Mouse (Mus musculus) liver, adult 2 months (tissue): ENCODE data around the gene Hdgf. TPM values are rescaled to one million over a fixed set of nuclear protein-coding genes. Genes with fewer than 3 reads are reported as not detected.

Experiments used
- DNase-seq: peaks from one replicate; pipeline ENCODE4 v3.0.0-alpha.2; 2011; ENCODE audit warnings: low read depth, low spot score; ENCODE audit errors: extremely low read depth
- H3K27ac ChIP-seq: fragments of 200-500 bp; replicated peaks from 2 replicates; pipeline ENCODE4 v1.5.1; 2012; ENCODE audit warnings: low read depth, mild to moderate bottlenecking, control low read depth, inconsistent platforms, low read length; ENCODE audit not compliant: insufficient read depth
- H3K27me3 ChIP-seq: fragments of 200-500 bp; 2 replicates; pipeline ENCODE4 v1.6.1; 2012; ENCODE audit warnings: mild to moderate bottlenecking, moderate library complexity, low read length, inconsistent platforms; ENCODE audit not compliant: control insufficient read depth, insufficient read depth
- H3K36me3 ChIP-seq: fragments of 200-500 bp; 2 replicates; pipeline ENCODE4 v1.6.1; 2012; ENCODE audit warnings: low read length, inconsistent platforms; ENCODE audit not compliant: control insufficient read depth, insufficient read depth
- H3K4me1 ChIP-seq: fragments of 200-500 bp; 2 replicates; pipeline ENCODE4 v1.6.1; 2011; ENCODE audit warnings: low read length; ENCODE audit not compliant: control insufficient read depth, insufficient read depth
- H3K4me3 ChIP-seq: fragments of 200-500 bp; 2 replicates; pipeline ENCODE4 v1.5.1; 2011; ENCODE audit warnings: low read depth, mild to moderate bottlenecking, control low read depth, low read length, moderate library complexity; ENCODE audit not compliant: insufficient read depth
- H3K79me2 ChIP-seq: fragments of 200-500 bp; 2 replicates; pipeline ENCODE4 v1.6.1; 2012; ENCODE audit warnings: inconsistent platforms, mild to moderate bottlenecking, low read length, moderate library complexity; ENCODE audit not compliant: control insufficient read depth, insufficient read depth
- H3K9ac ChIP-seq: fragments of 200-500 bp; 2 replicates; pipeline ENCODE4 v1.6.1; 2012; ENCODE audit warnings: low read depth, mild to moderate bottlenecking, control low read depth, inconsistent platforms, low read length
- CTCF ChIP-seq: fragments of 200-500 bp; IDR thresholded peaks from 2 replicates; pipeline ENCODE4 v1.5.1; 2011; ENCODE audit warnings: low read depth, low read length, control low read depth
- POLR2A ChIP-seq: fragments of 200-500 bp; IDR thresholded peaks from 2 replicates; pipeline ENCODE4 v1.6.1; 2011; ENCODE audit warnings: low read length, control low read depth; ENCODE audit not compliant: insufficient read depth; ENCODE audit errors: extremely low read depth
- WGBS: fragments of 180-500 bp; shearing (Covaris S2); methylation state at CpG from one replicate; pipeline ENCODE4 v1.1.7; 2018; 5-methylcytosine and 5-hydroxymethylcytosine counted together
- polyA plus RNA-seq: library from polyadenylated mRNA; depleted of rRNA; stranded (reverse); fragments of >200 nt; gene quantifications from 2 replicates; pipeline ENCODE4 v1.2.3, GENCODE M21; 2012
- total RNA-seq: library from RNA; depleted of rRNA; stranded (reverse); fragments of >200 nt; gene quantifications from 2 replicates; pipeline ENCODE4 v1.2.3, GENCODE M21; 2014

Gene Hdgf
- total and polyA plus RNA-seq, 2 experiments = 58.8 to 74.7 TPM

GRCm38 (mm10) chr3:87952440-87952839 lies 46.3 kb downstream of the Hdgf start:
- 5% methylated on average over 5 of the region's 5 CpGs for WGBS
- Histone ChIP-seq H3K4me1 (peaks cover 3% of the 10 kb centered on the region), H3K9ac (no peak overlapping the region), H3K27ac (no peak overlapping the region), H3K27me3 (peaks cover 26% of the 10 kb centered on the region; the same call in 1 of the 2 replicates), H3K36me3 (no peaks in the 10 kb centered on the region), H3K4me3 (no peak overlapping the region), H3K79me2 (no peaks in the 10 kb centered on the region)
- TF ChIP-seq CTCF = no peak
- no peak for TF ChIP-seq POLR2A
- DNase-seq = no peak

- H3K36me3 ChIP-seq = no peaks in the 10 kb centered on the region
- H3K79me2 ChIP-seq = no peaks in the 10 kb centered on the region
- no peak for TF ChIP-seq POLR2A
- TF ChIP-seq CTCF = no peak
- no peaks in the 10 kb centered on the region for H3K27me3 ChIP-seq
- H3K4me1 ChIP-seq = no peaks in the 10 kb centered on the region
- WGBS = 94% methylated on average over 1 of the region's 1 CpGs
- H3K27ac ChIP-seq = no peak overlapping the region
- H3K4me3 ChIP-seq = no peak overlapping the region
- no peak for DNase-seq
- no peak overlapping the region for H3K9ac ChIP-seq
These were observed 51.9 kb downstream of the Hdgf start for GRCm38 (mm10) chr3:87958056-87958455.

- no peaks in the 10 kb centered on the region for H3K79me2 ChIP-seq
- no peak overlapping the region for H3K27ac ChIP-seq
- H3K9ac ChIP-seq = no peak overlapping the region
- H3K27me3 ChIP-seq = no peaks in the 10 kb centered on the region
- 68% methylated on average over 4 of the region's 4 CpGs for WGBS
- no peak for DNase-seq
- no peak overlapping the region for H3K4me3 ChIP-seq
- no peaks in the 10 kb centered on the region for H3K36me3 ChIP-seq
- TF ChIP-seq CTCF = no peak
- no peak for TF ChIP-seq POLR2A
- no peaks in the 10 kb centered on the region for H3K4me1 ChIP-seq
These were observed 52.4 kb downstream of the Hdgf start for GRCm38 (mm10) chr3:87958476-87958875.

- WGBS = 77% methylated on average over 1 of the region's 1 CpGs
- DNase-seq = no peak
- no peak overlapping the region for H3K4me3 ChIP-seq
- no peak overlapping the region for H3K9ac ChIP-seq
- TF ChIP-seq POLR2A (no peak), CTCF (no peak)
- H3K4me1 ChIP-seq = no peaks in the 10 kb centered on the region
- H3K79me2 ChIP-seq = no peaks in the 10 kb centered on the region
- no peak overlapping the region for H3K27ac ChIP-seq
- no peaks in the 10 kb centered on the region for H3K27me3 ChIP-seq
- no peaks in the 10 kb centered on the region for H3K36me3 ChIP-seq
These were observed 52.8 kb downstream of the Hdgf start for GRCm38 (mm10) chr3:87958967-87959366.

DNA sequence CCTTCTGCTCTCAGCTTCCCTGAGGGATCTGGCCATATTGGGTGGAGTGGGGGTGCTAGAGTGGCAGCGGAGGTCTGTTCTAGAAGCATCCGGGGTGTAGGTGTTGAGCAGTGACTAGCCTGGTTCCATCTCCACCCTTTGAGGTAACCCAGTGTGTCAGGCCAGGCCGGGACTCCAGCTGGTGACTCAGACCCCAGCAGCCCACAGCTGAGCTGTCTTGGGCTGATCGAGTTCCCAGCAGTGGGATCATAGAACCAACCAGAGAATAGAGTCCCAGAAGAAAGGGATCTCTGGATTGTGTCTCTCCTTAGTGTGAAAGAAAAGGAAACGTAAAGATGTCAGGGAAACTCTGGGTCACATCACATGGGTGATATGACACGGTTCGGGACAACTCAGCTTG lies 53.2 kb downstream of the Hdgf start:
- Histone ChIP-seq H3K27ac (no peak overlapping the region), H3K27me3 (no peaks in the 10 kb centered on the region), H3K79me2 (no peaks in the 10 kb centered on the region), H3K36me3 (no peaks in the 10 kb centered on the region), H3K4me3 (no peak overlapping the region), H3K4me1 (no peaks in the 10 kb centered on the region), H3K9ac (no peak overlapping the region)
- DNase-seq = no peak
- WGBS = 87% methylated on average over 7 of the region's 7 CpGs
- TF ChIP-seq POLR2A = no peak
- TF ChIP-seq CTCF = no peak

DNA sequence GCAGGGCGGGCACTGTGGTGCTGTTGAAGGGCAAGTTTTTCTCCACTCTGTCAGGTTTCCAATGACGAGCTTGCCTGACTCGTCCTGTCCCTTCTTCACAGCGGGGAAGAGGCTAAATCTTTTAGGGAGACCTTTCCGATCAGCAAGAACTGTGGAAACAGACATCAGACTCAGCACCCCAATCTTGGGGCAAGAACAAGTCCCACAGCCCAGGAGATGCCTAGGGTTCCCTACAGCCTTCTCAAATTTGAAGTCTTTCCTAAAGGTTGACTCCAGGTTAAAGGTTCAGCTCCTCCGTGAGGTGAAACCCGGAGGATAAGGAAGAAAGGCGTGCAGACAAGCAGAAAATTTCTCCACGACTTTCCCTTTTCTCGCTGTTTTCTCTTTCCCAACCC lies 54.1 kb downstream of the Hdgf start:
- H3K4me3 ChIP-seq = no peak overlapping the region
- no peaks in the 10 kb centered on the region for H3K27me3 ChIP-seq
- H3K9ac ChIP-seq = no peak overlapping the region
- no peaks in the 10 kb centered on the region for H3K4me1 ChIP-seq
- no peak for DNase-seq
- H3K79me2 ChIP-seq = no peaks in the 10 kb centered on the region
- WGBS = 28% methylated on average over 10 of the region's 10 CpGs
- H3K36me3 ChIP-seq = no peaks in the 10 kb centered on the region
- H3K27ac ChIP-seq = no peak overlapping the region
- TF ChIP-seq CTCF (no peak), POLR2A (no peak)
